Mouse (Mus musculus): ENCODE measurements around the gene Tenm2. TPM values are rescaled to one million over a fixed set of nuclear protein-coding genes. Genes with fewer than 3 reads are reported as not detected.

Gene Tenm2
- not detected for total RNA-seq (2023)

DNA sequence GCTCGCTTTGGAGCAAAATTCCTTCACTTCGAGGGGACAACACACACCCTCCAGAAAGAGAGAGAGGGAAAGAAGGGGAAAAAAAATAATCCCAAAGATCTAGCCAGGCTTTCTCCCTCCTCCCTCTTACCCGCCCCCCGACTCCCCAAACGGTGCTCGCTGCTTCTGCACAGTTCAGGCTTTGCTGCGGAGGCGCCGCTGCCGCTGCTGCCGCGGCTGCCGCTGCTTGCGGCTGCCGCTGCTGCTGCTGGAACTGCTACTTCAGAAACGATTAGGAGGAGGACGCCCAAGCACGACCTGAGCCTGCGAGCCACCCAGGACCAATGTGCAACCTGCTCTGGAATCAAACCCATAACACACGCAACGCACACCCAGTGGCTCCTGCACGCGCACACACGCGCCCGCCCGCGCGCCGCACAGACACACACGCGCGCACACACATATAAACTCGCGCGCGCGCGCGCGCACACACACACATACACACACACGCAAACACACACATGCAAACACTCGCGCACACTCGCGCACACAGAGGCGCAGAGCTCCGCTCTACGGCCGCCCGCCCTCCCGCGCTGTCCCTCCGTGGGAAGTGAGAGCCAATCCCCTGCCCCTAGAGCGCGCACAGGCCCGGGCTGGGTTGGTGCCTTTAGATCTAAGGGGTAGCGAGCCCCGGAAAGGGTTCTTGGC is at the start of gene Tenm2:
Gene Tenm2, minus strand, starts transcription at position 51 of the 687 bp plus-strand sequence.

DNA sequence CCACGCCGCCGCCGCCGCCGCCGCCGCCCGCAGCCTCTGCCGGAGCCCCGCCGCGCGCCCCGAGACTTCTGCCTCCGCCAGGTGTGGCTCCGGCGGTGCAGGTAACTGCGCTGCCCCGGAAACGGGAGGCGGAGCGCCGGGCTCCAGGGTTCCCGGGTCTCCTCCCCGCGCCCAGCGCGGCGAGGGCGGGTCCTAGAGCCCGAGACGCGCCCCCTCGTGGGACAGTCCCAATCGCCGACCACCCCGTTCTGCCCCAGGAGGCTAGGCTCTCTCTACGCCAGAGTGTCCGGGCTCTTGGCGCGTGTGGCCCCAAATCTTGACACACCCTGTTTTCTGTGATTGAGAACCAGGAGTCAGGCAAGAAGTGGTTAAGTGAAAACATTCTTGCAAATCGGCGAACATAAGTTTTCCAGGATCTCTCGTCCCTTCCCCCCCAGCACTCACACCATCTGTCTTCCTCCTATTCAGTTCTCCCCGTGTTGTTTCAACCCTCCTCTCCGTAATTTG is 1255.3 kb downstream of the Tenm2 start, which contains the start of gene Wwc1:
Gene Wwc1, minus strand, starts transcription at position 117 of the 507 bp plus-strand sequence.

Data from monocyte, adult 59 days (primary cell).